Mouse (Mus musculus) liver, embryonic 12.5 days (tissue): Measurements from ENCODE around the gene Gm9833. TPM values are rescaled to one million over a fixed set of nuclear protein-coding genes. Genes with fewer than 3 reads are reported as not detected.

Experiments used
- ATAC-seq: fragments of 200-750 bp; cut with Nextera tagmentation; 2 replicates; pipeline ENCODE4 v1.8.0; 2017; ENCODE audit warnings: moderate number of reproducible peaks, mild to moderate bottlenecking, moderate library complexity
- H3K27ac ChIP-seq: fragments of 300-500 bp; sonication (generic); 2 replicates; pipeline ENCODE4 v1.5.1; 2016; ENCODE audit warnings: mild to moderate bottlenecking
- H3K27me3 ChIP-seq: fragments of 300-500 bp; sonication (generic); replicated peaks from 2 replicates; pipeline ENCODE4 v1.6.1; 2016; ENCODE audit warnings: mild to moderate bottlenecking, moderate library complexity
- H3K36me3 ChIP-seq: fragments of 300-500 bp; sonication (generic); 2 replicates; pipeline ENCODE4 v1.6.1; 2016; ENCODE audit warnings: mild to moderate bottlenecking, moderate library complexity
- H3K4me1 ChIP-seq: fragments of 300-500 bp; sonication (generic); 2 replicates; pipeline ENCODE4 v1.6.1; 2016
- H3K4me2 ChIP-seq: fragments of 300-500 bp; sonication (generic); 2 replicates; pipeline ENCODE4 v1.6.1; 2016; ENCODE audit warnings: mild to moderate bottlenecking, moderate library complexity
- H3K4me3 ChIP-seq: fragments of 300-500 bp; sonication (generic); 2 replicates; pipeline ENCODE4 v1.5.1; 2016; ENCODE audit warnings: mild to moderate bottlenecking, moderate library complexity
- H3K9ac ChIP-seq: fragments of 300-500 bp; sonication (generic); 2 replicates; pipeline ENCODE4 v1.6.1; 2016; ENCODE audit warnings: mild to moderate bottlenecking, moderate library complexity
- H3K9me3 ChIP-seq: fragments of 300-500 bp; sonication (generic); replicated peaks from 2 replicates; pipeline ENCODE4 v1.6.1; 2016; ENCODE audit warnings: mild to moderate bottlenecking, moderate library complexity
- WGBS: fragments of 180-500 bp; shearing (Covaris S2); methylation state at CpG from one replicate; pipeline ENCODE4 v1.1.7; 2016; ENCODE audit not compliant: insufficient replicate concordance; 5-methylcytosine and 5-hydroxymethylcytosine counted together
- polyA plus RNA-seq: library from polyadenylated mRNA; unstranded; fragments of >200 nt; fragmentation: Nextera tagmentation; extraction: Ambion mirVana; gene quantifications from 2 replicates; pipeline ENCODE4 v1.2.1, GENCODE M21; 2016

Gm9833 gene
- polyA plus RNA-seq, 1 experiment from 2014 or later: 2.2 TPM

DNA sequence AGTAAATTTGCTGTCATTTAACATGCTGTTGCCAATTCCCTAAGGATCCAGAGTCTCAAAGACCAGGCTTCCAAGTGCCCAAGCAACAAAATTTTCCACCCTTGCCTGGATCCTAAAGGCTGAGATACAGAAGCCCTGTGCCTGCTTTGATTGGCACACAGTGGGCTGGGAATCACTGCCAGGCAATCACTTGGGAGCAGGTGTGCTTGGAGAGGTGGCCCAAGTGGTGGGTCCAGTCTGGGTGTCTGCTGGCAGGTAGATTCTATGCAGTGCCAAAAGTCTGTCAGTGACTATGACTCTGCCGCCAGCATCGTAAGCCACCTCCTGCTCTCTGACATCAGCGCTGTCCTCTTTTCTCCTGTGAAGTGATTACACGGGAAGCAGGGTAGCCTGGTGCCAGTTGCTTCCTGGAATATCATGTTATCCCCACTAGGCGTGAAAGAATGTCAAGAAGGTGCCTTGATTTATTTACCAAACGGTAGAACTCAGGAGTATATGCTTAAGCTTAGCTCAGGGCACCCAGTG, 3.8 kb downstream of the Gm9833 start:
- Histone ChIP-seq H3K4me3 (no peak overlapping the region), H3K27me3 (peaks cover 31% of the 10 kb centered on the region), H3K4me2 (no peak overlapping the region), H3K36me3 (no peaks in the 10 kb centered on the region), H3K9me3 (no peaks in the 10 kb centered on the region), H3K27ac (no peak overlapping the region), H3K9ac (no peak overlapping the region), H3K4me1 (no peaks in the 10 kb centered on the region)
- 61% methylated on average over 6 of the region's 6 CpGs for WGBS
- no peak for ATAC-seq

DNA sequence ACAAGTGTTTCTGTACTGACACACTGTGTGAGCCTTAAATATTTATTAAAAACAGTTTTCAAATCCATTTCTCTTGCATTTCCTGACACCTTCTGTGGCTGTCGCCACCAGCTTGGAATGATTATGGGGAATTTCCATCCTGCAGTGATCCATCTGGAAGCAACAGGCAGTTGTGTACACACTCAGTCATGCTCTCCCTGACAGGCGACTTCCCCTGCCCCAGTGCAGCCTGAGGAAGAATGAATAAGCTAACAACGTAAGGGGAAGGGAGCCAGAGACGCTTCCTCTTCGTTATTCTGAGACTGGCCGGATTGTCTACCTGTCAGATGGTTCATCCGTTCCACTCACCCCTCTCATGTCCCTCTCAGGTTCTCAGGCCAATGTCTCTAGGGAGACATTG, 4.6 kb downstream of the Gm9833 start:
- Histone ChIP-seq H3K9me3 (no peaks in the 10 kb centered on the region), H3K27ac (no peak overlapping the region), H3K4me3 (no peak overlapping the region), H3K27me3 (peaks cover 23% of the 10 kb centered on the region), H3K4me1 (no peaks in the 10 kb centered on the region), H3K36me3 (no peaks in the 10 kb centered on the region), H3K9ac (no peak overlapping the region), H3K4me2 (no peak overlapping the region)
- no peak for ATAC-seq
- 14% methylated on average over 7 of the region's 7 CpGs for WGBS

DNA sequence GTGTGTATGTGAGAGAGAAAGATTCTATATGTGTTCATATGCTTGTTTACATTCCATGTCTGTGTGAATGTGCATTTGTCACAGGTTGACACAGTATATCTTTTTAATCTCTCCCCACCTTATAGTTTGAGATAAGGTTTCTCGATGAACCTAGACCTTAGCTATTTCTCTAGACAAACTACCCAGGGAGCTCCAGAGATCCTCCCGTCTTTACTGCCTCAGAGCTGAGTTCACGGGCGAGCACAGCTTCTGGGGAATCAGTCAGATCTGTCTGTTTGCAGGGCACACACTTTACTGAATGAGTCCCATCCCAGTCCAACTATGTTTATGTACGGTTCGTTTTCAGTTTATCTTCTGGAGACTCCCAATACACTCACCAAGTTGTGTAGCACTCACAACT, 5.0 kb downstream of the Gm9833 start:
- 61% methylated on average over 6 of the region's 6 CpGs for WGBS
- H3K27me3 ChIP-seq: peaks cover 19% of the 10 kb centered on the region; the same call in 1 of the 2 replicates
- no peak overlapping the region for H3K27ac ChIP-seq

DNA sequence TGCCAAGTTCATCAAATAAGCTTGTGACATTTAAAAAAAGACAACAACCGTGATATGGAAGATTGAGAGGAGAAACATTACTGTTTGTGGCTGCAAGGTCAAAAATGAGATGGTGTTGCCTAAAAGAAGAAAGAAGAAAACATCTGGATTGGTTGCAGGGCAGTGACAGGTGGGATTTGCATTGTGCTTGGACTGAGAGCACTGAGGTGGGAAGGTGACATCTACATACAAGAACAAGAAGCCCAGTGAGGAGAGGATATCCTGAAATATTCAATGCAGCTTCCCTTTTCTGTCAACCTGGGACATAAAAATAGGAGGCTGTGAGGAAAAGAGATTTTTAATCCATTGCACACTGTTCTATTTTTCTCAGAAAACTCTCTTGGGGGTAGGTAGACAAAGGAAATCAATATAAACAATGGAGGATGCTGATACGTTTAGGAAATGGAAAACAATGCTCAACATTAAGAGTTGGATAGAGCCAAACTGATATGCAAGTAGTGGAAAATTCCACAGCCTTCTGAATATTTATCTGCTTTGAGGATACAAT, 7.2 kb downstream of the Gm9833 start:
- ATAC-seq: no peak
- H3K4me2 ChIP-seq: no peak overlapping the region
- WGBS: 65% methylated on average over 2 of the region's 2 CpGs
- H3K27ac ChIP-seq: no peak overlapping the region
- H3K9ac ChIP-seq: no peak overlapping the region
- H3K27me3 ChIP-seq: peaks cover 9% of the 10 kb centered on the region; the same call in 1 of the 2 replicates
- no peak overlapping the region for H3K4me3 ChIP-seq
- H3K4me1 ChIP-seq: no peaks in the 10 kb centered on the region
- H3K36me3 ChIP-seq: no peaks in the 10 kb centered on the region
- no peaks in the 10 kb centered on the region for H3K9me3 ChIP-seq

More for the DNA sequence above, 5.0 kb downstream of the Gm9833 start:
- no peak for ATAC-seq
- Histone ChIP-seq H3K4me3 (no peak overlapping the region), H3K36me3 (no peaks in the 10 kb centered on the region), H3K9me3 (no peaks in the 10 kb centered on the region), H3K4me2 (no peak overlapping the region), H3K4me1 (no peaks in the 10 kb centered on the region), H3K9ac (no peak overlapping the region)

DNA sequence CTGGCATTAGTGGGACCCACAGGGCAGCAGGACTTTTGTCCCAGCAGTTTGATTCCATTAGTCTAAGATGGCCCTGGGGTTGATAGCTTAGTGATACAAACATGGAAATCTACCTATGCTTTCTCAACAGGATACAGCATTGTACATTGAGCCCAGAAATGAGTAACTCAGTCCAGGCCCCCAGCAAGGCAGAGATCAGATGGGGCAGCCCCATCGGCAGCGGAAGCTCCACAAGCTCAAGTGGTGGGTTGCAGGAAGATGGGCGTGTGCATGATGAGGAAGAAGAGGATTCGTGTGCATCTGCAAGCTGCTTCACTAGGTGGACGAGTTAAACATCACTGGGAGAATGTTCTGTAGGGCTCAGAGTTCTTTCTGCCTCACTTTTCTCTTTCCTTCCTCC, 11.8 kb downstream of the Gm9833 start:
- no peak overlapping the region for H3K4me2 ChIP-seq
- H3K36me3 ChIP-seq: no peaks in the 10 kb centered on the region
- no peak overlapping the region for H3K27ac ChIP-seq
- WGBS: 61% methylated on average over 5 of the region's 5 CpGs
- ATAC-seq: no peak
- H3K4me1 ChIP-seq: no peaks in the 10 kb centered on the region
- no peaks in the 10 kb centered on the region for H3K27me3 ChIP-seq
- H3K4me3 ChIP-seq: no peak overlapping the region
- H3K9ac ChIP-seq: no peak overlapping the region
- no peaks in the 10 kb centered on the region for H3K9me3 ChIP-seq

DNA sequence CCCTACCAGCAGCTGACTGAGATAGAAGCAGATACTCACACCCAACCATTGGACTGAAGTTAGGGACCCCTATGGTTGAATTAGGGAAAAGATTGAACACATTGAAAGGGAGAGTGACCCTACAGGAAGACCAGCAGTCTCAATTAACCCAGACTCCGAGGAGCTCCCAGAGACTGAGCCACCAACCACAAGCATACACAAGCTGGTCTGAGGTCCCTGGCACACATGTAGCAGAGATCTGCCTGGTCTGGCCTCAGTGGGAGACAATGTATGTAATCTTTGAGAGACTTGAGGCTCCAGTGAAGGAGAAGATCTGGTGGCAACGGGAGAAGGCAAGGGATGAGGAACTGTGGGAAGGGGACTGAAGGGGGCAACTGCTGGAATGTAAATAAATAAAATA, 23.7 kb downstream of the Gm9833 start:
- no peaks in the 10 kb centered on the region for H3K36me3 ChIP-seq
- no peak for ATAC-seq
- H3K9ac ChIP-seq: no peak overlapping the region
- H3K4me1 ChIP-seq: no peaks in the 10 kb centered on the region
- H3K27ac ChIP-seq: no peak overlapping the region
- H3K9me3 ChIP-seq: no peaks in the 10 kb centered on the region
- WGBS: 72% methylated on average over 2 of the region's 2 CpGs
- H3K4me3 ChIP-seq: no peak overlapping the region
- H3K27me3 ChIP-seq: no peaks in the 10 kb centered on the region
- H3K4me2 ChIP-seq: no peak overlapping the region

DNA sequence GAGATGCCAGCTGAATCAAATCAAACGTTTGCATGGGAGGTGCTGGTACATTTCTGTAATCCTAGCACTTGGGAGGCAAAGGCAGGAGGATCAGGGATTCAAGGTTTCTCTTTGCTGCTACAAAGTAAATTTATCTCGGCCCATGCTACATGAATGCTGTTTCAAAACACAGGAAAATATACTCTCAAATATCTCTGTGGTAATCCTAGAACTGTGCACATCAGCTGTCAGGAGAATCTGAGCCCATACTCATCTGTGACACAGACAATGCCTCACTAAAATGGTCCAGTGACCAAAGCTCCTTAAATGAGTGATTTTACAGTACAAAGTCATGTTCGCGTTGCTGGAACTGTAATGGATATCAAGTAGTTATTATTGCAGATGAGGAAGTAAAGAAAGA, 24.3 kb downstream of the Gm9833 start:
- no peak overlapping the region for H3K4me3 ChIP-seq
- WGBS: 68% methylated on average over 4 of the region's 4 CpGs
- H3K27ac ChIP-seq: no peak overlapping the region
- no peak overlapping the region for H3K9ac ChIP-seq
- no peaks in the 10 kb centered on the region for H3K9me3 ChIP-seq
- H3K27me3 ChIP-seq: no peaks in the 10 kb centered on the region
- H3K4me2 ChIP-seq: no peak overlapping the region
- no peaks in the 10 kb centered on the region for H3K36me3 ChIP-seq
- ATAC-seq: no peak
- no peaks in the 10 kb centered on the region for H3K4me1 ChIP-seq

DNA sequence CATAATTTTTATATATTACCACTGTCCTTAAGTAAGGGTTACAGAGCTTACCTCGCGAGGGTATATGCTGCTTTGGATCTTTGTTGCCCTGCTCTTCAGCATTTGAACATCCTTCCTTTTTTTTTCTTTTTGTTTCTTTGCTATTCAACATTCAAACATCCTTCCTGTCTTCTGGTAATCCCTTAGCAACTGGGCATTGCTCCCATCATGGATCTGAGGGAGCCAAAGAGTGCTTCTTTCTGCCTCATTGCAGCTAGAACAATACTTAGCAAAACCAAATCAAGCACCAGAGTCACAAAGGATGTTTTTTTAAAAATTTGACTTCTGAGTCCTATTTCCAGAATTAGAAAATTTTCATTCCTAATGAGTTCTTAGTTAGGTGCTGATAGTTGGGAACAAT, 24.8 kb downstream of the Gm9833 start:
- no peak overlapping the region for H3K9ac ChIP-seq
- WGBS: 91% methylated on average over 2 of the region's 2 CpGs
- H3K27ac ChIP-seq: no peak overlapping the region
- ATAC-seq: no peak
- H3K36me3 ChIP-seq: no peaks in the 10 kb centered on the region
- H3K4me3 ChIP-seq: no peak overlapping the region
- no peaks in the 10 kb centered on the region for H3K27me3 ChIP-seq
- H3K4me2 ChIP-seq: no peak overlapping the region
- H3K4me1 ChIP-seq: no peaks in the 10 kb centered on the region
- no peaks in the 10 kb centered on the region for H3K9me3 ChIP-seq

DNA sequence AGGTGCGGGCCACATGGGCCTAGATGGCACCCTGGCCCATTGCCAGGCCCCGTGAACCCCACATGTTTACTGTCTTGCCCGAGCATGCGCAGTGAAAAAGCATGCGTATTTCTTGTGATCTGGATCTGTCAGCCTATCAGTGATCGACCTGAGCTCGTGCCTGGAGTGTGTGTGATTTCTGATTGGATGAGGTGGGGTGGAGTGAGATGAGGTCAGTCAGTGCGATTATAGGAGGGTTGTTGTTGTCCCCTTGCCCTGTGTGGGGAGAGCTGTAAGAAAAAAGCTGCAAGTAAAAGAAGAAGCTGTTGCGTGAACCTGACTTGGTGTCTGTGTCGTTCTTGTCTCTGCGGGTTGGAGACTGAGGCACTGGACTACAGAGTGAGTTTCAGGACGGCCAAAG, 28.6 kb downstream of the Gm9833 start:
- no peak overlapping the region for H3K4me3 ChIP-seq
- WGBS: 87% methylated on average over 12 of the region's 12 CpGs
- H3K27ac ChIP-seq: no peak overlapping the region
- H3K4me1 ChIP-seq: no peaks in the 10 kb centered on the region
- H3K27me3 ChIP-seq: no peaks in the 10 kb centered on the region
- no peak for ATAC-seq
- H3K9ac ChIP-seq: no peak overlapping the region
- H3K4me2 ChIP-seq: no peak overlapping the region
- no peaks in the 10 kb centered on the region for H3K9me3 ChIP-seq
- H3K36me3 ChIP-seq: no peaks in the 10 kb centered on the region

DNA sequence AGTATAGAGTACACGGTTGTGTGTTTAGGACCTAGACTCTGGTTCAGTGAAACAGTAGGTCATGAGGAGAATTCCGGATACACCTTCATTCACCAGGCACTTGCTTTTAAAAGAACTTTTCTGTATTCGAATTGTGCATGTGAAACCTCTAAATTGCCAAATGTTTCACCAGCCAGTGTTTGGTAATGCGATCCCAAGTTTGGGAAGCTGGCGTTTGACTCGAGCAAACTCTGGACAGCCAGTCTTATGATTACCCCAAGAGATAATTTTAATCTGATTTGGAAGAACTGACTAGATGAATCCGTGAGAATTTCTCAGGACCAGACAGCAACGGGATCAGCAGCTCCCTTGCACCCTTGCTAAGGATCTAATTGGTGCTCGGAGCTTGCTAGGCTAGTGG, 33.3 kb downstream of the Gm9833 start:
- Histone ChIP-seq H3K27ac (no peak overlapping the region), H3K4me2 (no peak overlapping the region), H3K4me3 (no peak overlapping the region), H3K9me3 (no peaks in the 10 kb centered on the region), H3K36me3 (no peaks in the 10 kb centered on the region), H3K4me1 (peaks cover 11% of the 10 kb centered on the region), H3K27me3 (no peaks in the 10 kb centered on the region; the same call in 1 of the 2 replicates), H3K9ac (no peak overlapping the region)
- ATAC-seq: no peak
- 74% methylated on average over 9 of the region's 9 CpGs for WGBS

DNA sequence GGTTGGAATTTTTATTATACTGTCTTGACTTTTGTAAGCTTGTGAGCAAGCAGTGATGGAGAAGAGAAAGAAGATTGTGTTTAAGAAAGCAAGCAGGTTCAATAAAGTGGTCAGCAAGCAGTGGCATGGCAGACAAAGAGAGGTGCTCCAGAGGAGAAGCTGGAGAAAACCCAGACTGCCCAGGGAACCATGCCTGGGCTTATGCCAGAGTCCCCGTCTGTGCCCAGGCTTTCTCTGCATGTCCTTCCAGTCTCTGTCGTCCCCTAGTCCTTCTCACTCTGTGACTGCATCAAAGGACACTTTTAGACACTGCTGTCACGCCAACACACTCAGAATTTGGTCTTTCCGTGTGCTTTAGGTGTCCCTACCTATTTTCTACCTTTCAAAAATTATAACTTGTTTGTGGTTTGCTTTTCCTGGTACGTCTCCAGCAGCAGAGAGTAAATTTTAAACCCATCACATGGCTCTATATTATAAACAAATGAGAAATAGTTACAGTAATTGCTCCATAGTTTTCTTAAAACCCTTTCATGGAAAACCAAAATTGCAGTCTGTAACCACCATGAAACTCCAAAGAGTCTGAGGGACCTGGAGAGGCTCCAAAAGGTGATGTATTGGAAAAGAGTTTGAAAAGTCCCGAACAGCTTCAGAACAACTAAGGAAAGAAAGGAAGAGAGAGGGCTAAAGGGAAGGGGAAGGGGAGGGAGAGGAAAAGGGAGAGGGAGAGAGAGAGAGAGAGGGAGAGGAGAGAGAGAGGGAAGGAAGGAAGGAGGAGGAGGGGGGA, 34.2 kb downstream of the Gm9833 start:
- no peaks in the 10 kb centered on the region for H3K9me3 ChIP-seq
- H3K27me3 ChIP-seq: no peaks in the 10 kb centered on the region; the same call in 1 of the 2 replicates
- 63% methylated on average over 6 of the region's 6 CpGs for WGBS
- H3K36me3 ChIP-seq: no peaks in the 10 kb centered on the region
- no peak overlapping the region for H3K4me3 ChIP-seq
- H3K4me1 ChIP-seq: peaks cover 11% of the 10 kb centered on the region
- no peak overlapping the region for H3K9ac ChIP-seq
- ATAC-seq: no peak
- H3K27ac ChIP-seq: no peak overlapping the region
- no peak overlapping the region for H3K4me2 ChIP-seq

DNA sequence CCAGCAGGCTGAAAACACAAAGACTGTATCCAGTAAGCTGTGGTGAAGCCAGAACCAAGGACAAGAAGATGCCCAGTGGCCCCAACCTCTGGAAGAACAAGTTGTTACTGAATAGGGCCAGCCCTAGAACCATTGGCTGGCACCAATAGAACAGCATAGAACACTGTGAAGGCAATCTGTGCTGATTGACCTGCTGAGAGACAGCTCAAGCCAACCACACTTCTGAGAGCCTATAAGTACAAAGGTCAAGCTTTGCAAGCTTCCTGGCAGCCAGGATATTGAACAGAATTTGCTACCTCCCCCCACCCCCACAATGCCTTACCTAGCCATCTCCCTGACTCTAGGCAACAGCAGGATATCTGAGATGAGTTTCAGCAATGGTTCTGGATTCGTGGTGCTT, 35.7 kb downstream of the Gm9833 start:
- H3K27ac ChIP-seq: no peak overlapping the region
- H3K9ac ChIP-seq: no peak overlapping the region
- no peaks in the 10 kb centered on the region for H3K9me3 ChIP-seq
- peaks cover under 1% of the 10 kb centered on the region; the same call in 1 of the 2 replicates for H3K27me3 ChIP-seq
- no peak overlapping the region for H3K4me2 ChIP-seq
- 51% methylated on average over 1 of the region's 1 CpGs for WGBS
- H3K4me1 ChIP-seq: peaks cover 11% of the 10 kb centered on the region
- H3K36me3 ChIP-seq: no peaks in the 10 kb centered on the region
- H3K4me3 ChIP-seq: no peak overlapping the region
- no peak; the same call in 1 of the 2 replicates for ATAC-seq
